Mouse (Mus musculus) limb, embryonic 12.5 days (tissue): ENCODE data around the gene Gm8439. TPM values are rescaled to one million over a fixed set of nuclear protein-coding genes. Genes with fewer than 3 reads are reported as not detected.
A peak's percentile ranks its signal among the peaks of the same experiment; 100 is the strongest.

Source experiments
- ATAC-seq: fragments of 200-750 bp; cut with Nextera tagmentation; 2 replicates; pipeline ENCODE4 v1.8.0; 2017; ENCODE audit warnings: low read depth, moderate TSS enrichment; ENCODE audit not compliant: insufficient number of reproducible peaks, insufficient read depth, low FRiP score, low TSS enrichment
- H3K27ac ChIP-seq: fragments of 300-500 bp; sonication (generic); 2 replicates; pipeline ENCODE4 v1.5.1; 2016; ENCODE audit warnings: mild to moderate bottlenecking, moderate library complexity
- H3K27me3 ChIP-seq: fragments of 300-500 bp; sonication (generic); 2 replicates; pipeline ENCODE4 v1.6.1; 2016; ENCODE audit warnings: mild to moderate bottlenecking, moderate library complexity
- H3K36me3 ChIP-seq: fragments of 300-500 bp; sonication (generic); 2 replicates; pipeline ENCODE4 v1.6.1; 2016; ENCODE audit warnings: mild to moderate bottlenecking, moderate library complexity
- H3K4me1 ChIP-seq: fragments of 300-500 bp; sonication (generic); replicated peaks from 2 replicates; pipeline ENCODE4 v1.6.1; 2016
- H3K4me2 ChIP-seq: fragments of 300-500 bp; sonication (generic); 2 replicates; pipeline ENCODE4 v1.6.1; 2016; ENCODE audit warnings: mild to moderate bottlenecking, moderate library complexity
- H3K4me3 ChIP-seq: fragments of 300-500 bp; sonication (generic); replicated peaks from 2 replicates; pipeline ENCODE4 v1.5.1; 2016; ENCODE audit warnings: mild to moderate bottlenecking
- H3K9ac ChIP-seq: fragments of 300-500 bp; sonication (generic); replicated peaks from 2 replicates; pipeline ENCODE4 v1.6.1; 2016; ENCODE audit warnings: mild to moderate bottlenecking, moderate library complexity
- H3K9me3 ChIP-seq: fragments of 300-500 bp; sonication (generic); 2 replicates; pipeline ENCODE4 v1.6.1; 2016; ENCODE audit warnings: mild to moderate bottlenecking, moderate library complexity
- WGBS: fragments of 180-500 bp; shearing (Covaris S2); methylation state at CpG from one replicate; pipeline ENCODE4 v1.1.7; 2016; 5-methylcytosine and 5-hydroxymethylcytosine counted together
- polyA plus RNA-seq: library from polyadenylated mRNA; unstranded; fragments of >200 nt; fragmentation: Nextera tagmentation; extraction: Ambion mirVana; gene quantifications from 2 replicates; pipeline ENCODE4 v1.2.1, GENCODE M21; 2016

The Gm8439 gene
- polyA plus RNA-seq, 1 experiment from 2014 or later, result not detected

DNA sequence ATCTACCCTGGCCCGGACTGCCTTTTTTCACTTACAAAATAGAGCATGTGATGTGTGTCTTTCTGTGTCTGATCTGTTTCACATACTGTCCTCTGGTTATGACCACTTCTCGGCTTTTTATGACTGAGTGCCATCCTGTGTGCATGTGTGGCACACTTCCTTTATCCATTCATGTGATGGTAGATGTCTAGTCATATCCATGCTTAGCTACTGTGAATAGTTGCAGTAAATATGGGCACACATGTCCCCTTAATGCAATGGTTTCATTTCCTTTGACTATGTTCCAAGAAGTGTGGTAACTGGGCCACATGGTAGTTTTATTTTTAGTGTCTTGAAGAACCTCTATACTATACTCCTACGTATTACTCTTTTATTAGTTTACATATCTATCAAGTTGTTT, 55.4 kb downstream of the Gm8439 start:
- H3K27me3 ChIP-seq, result peaks cover 19% of the 10 kb centered on the region
- H3K9ac ChIP-seq, result no peak overlapping the region
- H3K9me3 ChIP-seq, result no peaks in the 10 kb centered on the region
- no peaks in the 10 kb centered on the region for H3K4me1 ChIP-seq
- no peak overlapping the region for H3K4me3 ChIP-seq
- no peak overlapping the region for H3K4me2 ChIP-seq
- H3K36me3 ChIP-seq, result no peaks in the 10 kb centered on the region
- no peak for ATAC-seq
- WGBS, result 81% methylated on average over 3 of the region's 3 CpGs
- no peak overlapping the region for H3K27ac ChIP-seq

DNA sequence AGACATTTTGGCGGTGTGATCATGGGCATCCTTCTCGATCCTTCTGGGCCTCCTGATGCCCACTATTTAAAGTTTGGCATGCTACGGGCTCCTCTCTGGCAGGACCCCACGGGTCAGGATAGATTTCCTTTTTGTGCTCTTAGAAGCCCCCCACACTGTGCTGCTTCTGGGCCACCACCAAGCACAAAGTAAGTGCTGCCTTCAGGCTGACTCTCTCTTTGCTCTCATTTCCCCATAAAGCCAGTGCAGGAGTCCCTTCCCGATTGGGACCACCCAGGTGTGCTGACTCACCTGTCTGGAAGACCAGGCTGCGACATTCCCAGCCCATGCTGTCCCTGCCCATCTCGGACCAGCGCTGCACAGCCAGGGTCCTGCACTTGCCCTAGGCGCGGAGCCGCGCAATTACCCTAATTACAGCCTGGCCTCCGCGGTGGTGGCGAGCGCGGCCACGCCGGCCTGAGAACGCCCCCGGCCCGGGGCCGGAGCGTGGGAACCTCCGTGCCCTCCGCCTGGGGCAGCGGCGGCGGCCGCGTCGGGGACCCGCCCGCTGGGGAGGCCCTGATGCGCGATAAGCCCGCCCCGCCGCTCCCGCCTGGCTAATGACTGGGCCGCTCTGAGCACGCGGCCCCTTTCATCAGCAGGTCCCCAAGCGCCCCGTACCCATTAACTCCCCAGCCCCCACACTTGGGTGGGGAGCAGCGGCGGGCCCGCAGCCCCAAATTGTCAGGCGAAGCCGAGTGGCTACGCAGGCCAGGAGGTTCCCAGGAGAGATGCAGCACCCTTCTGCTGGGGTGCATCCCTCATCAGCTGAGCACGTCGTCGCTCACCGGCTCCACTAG, 61.0 kb downstream of the Gm8439 start:
- Histone ChIP-seq H3K27ac (no peak overlapping the region), H3K27me3 (peaks cover 60% of the 10 kb centered on the region), H3K4me3 (peak overlapping the region; percentile 50), H3K36me3 (no peaks in the 10 kb centered on the region), H3K9ac (peak overlapping the region; percentile 60), H3K9me3 (no peaks in the 10 kb centered on the region), H3K4me2 (peak overlapping the region; percentile 91), H3K4me1 (peaks cover 8% of the 10 kb centered on the region)
- whole genome bisulfite sequencing, result 4% methylated on average over 55 of the region's 55 CpGs
- peak; percentile 70 for ATAC-seq

DNA sequence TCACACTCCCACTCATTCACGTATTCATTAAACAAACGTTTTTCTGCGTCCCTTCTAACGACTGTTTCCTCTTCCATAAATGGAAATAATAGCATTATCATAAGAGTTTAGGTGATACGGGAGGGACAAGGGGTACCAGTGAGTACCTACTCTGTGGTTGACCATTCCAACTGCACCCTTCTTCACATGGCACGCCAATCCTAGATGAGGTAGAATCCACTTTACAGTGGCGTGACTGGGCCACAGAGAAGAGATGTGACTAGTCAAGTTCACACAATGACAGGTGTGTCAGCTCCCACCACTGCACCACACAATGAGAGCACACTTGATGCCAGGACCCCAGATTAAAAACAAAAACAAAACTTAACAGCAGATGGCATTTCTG, 61.7 kb downstream of the Gm8439 start:
- Histone ChIP-seq H3K36me3 (no peaks in the 10 kb centered on the region), H3K9me3 (no peaks in the 10 kb centered on the region), H3K4me2 (peak overlapping the region; percentile 91), H3K27ac (no peak overlapping the region), H3K9ac (no peak overlapping the region), H3K4me1 (peaks cover 8% of the 10 kb centered on the region), H3K4me3 (peak overlapping the region; percentile 50), H3K27me3 (peaks cover 60% of the 10 kb centered on the region)
- WGBS, result 20% methylated on average over 7 of the region's 7 CpGs
- ATAC-seq, result no peak

DNA sequence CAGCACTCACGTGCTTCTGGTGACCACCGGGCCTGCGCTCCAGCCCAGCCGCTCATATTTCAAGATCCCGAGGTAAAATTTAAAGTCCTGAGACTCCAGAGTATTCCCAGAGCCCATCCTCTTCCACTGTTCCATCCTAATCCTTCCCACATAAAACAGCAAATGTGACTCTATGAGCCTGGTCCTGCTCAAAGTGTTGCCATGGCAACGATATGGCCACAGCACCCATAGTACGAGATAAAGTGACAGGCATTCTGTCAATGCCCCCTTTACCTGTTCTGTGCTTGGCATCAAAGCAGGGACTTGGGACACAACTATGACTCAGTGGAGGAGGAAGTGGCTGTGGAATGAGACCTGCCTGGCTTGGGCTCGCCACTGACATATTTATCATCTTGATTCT, 67.4 kb downstream of the Gm8439 start:
- Histone ChIP-seq H3K27ac (no peak overlapping the region), H3K36me3 (no peaks in the 10 kb centered on the region), H3K4me2 (no peak overlapping the region), H3K27me3 (peaks cover 28% of the 10 kb centered on the region), H3K9me3 (no peaks in the 10 kb centered on the region), H3K4me3 (no peak overlapping the region), H3K9ac (no peak overlapping the region), H3K4me1 (no peaks in the 10 kb centered on the region)
- no peak for ATAC-seq
- WGBS, result 76% methylated on average over 8 of the region's 8 CpGs

Other genes starting within 250 kb of the Gm8439 start
- 41.4 and 42.7 TPM in 2 replicates for gene Scmh1, start 183.5 kb upstream of the Gm8439 start, polyA plus RNA-seq
- not detected in 2 replicates for gene Slfnl1, start 56.5 kb upstream of the Gm8439 start, polyA plus RNA-seq
- gene Ctps, start 18.5 kb upstream of the Gm8439 start, polyA plus RNA-seq, result 110 and 112 TPM in 2 replicates
- 6.0 and 6.8 TPM in 2 replicates for gene Cited4, start 77.8 kb downstream of the Gm8439 start, polyA plus RNA-seq
- 6.2 and 7.3 TPM in 2 replicates for gene Kcnq4, start 159.9 kb downstream of the Gm8439 start, polyA plus RNA-seq
- 117 and 118 TPM in 2 replicates for gene Nfyc, start 242.8 kb downstream of the Gm8439 start, polyA plus RNA-seq